Mouse (Mus musculus) ES-Bruce4 (cell line): ENCODE measurements around the gene Map2k5.

Source experiments
- EP300 ChIP-seq: IDR thresholded peaks from 2 replicates; pipeline ENCODE4 v1.6.1; 2011; ENCODE audit warnings: low read depth, low read length; ENCODE audit not compliant: insufficient read depth
- POLR2A ChIP-seq: IDR thresholded peaks from one replicate; pipeline ENCODE4 v1.8.1; 2011; ENCODE audit warnings: low read length; ENCODE audit not compliant: insufficient read depth

- TF ChIP-seq POLR2A (no peak), EP300 (no peak)
Observed at GRCm38 (mm10) chr9:63309008-63309407, 68.7 kb downstream of the Map2k5 start.
